Mouse (Mus musculus) liver, adult 2 months (tissue): ENCODE measurements around the gene Heatr4.

Source experiments
- CTCF ChIP-seq: fragments of 200-500 bp; IDR thresholded peaks from 2 replicates; pipeline ENCODE4 v1.5.1; 2011; ENCODE audit warnings: low read depth, low read length, control low read depth
- POLR2A ChIP-seq: fragments of 200-500 bp; IDR thresholded peaks from 2 replicates; pipeline ENCODE4 v1.6.1; 2011; ENCODE audit warnings: low read length, control low read depth; ENCODE audit not compliant: insufficient read depth; ENCODE audit errors: extremely low read depth

GRCm38 (mm10) chr12:84034108-84034507, 49.5 kb upstream of the Heatr4 start:
- TF ChIP-seq CTCF (no peak), POLR2A (no peak)
